Mouse (Mus musculus): Measurements from ENCODE around the gene Pias4. TPM values are rescaled to one million over a fixed set of nuclear protein-coding genes. Genes with fewer than 3 reads are reported as not detected.
"Not testable (repeated sequence)": the region's sequence is repeated elsewhere in the genome, so short reads cannot be mapped to it uniquely, and the experiment has no call there.

The Pias4 gene
- total RNA-seq (2014; rRNA removed): 8.9 and 10.1 TPM in 2 replicates
- polyA plus RNA-seq (2012; rRNA removed): 17.8 and 22.7 TPM in 2 replicates

- WGBS: under 1% methylated on average over 54 of the region's 64 CpGs
- peaks cover 6% of the 10 kb centered on the region for H3K4me1 ChIP-seq (ENCODE audit: control insufficient read depth, insufficient read depth, low read length)
- H3K36me3 ChIP-seq (ENCODE audit: control insufficient read depth, insufficient read depth, low read length): no peaks in the 10 kb centered on the region
- H3K27me3 ChIP-seq (ENCODE audit: control insufficient read depth, insufficient read depth, low read length): no peaks in the 10 kb centered on the region
- H3K9ac ChIP-seq (ENCODE audit: low read depth, low read length): peak within 1 kb of the TSS; percentile 94
- peaks cover 33% of the 10 kb centered on the region for H3K79me2 ChIP-seq (ENCODE audit: control insufficient read depth, insufficient read depth, low read length)
- peak; percentile 90 for DNase-seq (ENCODE audit: extremely low read depth, low read depth, low spot score)
- H3K27ac ChIP-seq (replicated peaks; ENCODE audit: insufficient read depth, low read depth, low read length): peak within 1 kb of the TSS; percentile 32
- H3K4me3 ChIP-seq (ENCODE audit: insufficient read depth, low read depth, low read length): peak within 1 kb of the TSS; percentile 99
- TF ChIP-seq POLR2A (IDR thresholded peaks at IDR 0.05; ENCODE audit: extremely low read depth, insufficient read depth, low read length) (peak; percentile 81), CTCF (IDR thresholded peaks at IDR 0.05; ENCODE audit: low read depth, low read length) (no peak)
Observed at GRCm38 (mm10) chr10:81167200-81168086, at the start of gene Pias4. TSS of gene Pias4 (minus strand) at chr10:81167923.

- not testable (repeated sequence) for H3K79me2 ChIP-seq (ENCODE audit: control insufficient read depth, insufficient read depth, low read length); H3K9ac ChIP-seq (ENCODE audit: low read depth, low read length); H3K4me3 ChIP-seq (ENCODE audit: insufficient read depth, low read depth, low read length); H3K36me3 ChIP-seq (ENCODE audit: control insufficient read depth, insufficient read depth, low read length); H3K27ac ChIP-seq (replicated peaks; ENCODE audit: insufficient read depth, low read depth, low read length); H3K27me3 ChIP-seq (ENCODE audit: control insufficient read depth, insufficient read depth, low read length); H3K4me1 ChIP-seq (ENCODE audit: control insufficient read depth, insufficient read depth, low read length)
- peak; percentile 65; the same call in 1 of the 2 replicates for TF ChIP-seq CTCF (IDR thresholded peaks at IDR 0.05; ENCODE audit: low read depth, low read length)
- DNase-seq (ENCODE audit: extremely low read depth, low read depth, low spot score): peak; percentile 17
- 7% methylated on average over 1 of the region's 1 CpGs for WGBS
Observed at GRCm38 (mm10) chr10:81217267-81217666, 49.5 kb upstream of the Pias4 start.

GRCm38 (mm10) chr10:81216810-81217209 lies 49.1 kb upstream of the Pias4 start:
- DNase-seq (ENCODE audit: extremely low read depth, low read depth, low spot score): no peak
- Histone ChIP-seq H3K36me3 (ENCODE audit: control insufficient read depth, insufficient read depth, low read length) (no peaks in the 10 kb centered on the region), H3K27me3 (ENCODE audit: control insufficient read depth, insufficient read depth, low read length) (no peaks in the 10 kb centered on the region), H3K4me3 (ENCODE audit: insufficient read depth, low read depth, low read length) (no peak overlapping the region), H3K79me2 (ENCODE audit: control insufficient read depth, insufficient read depth, low read length) (no peaks in the 10 kb centered on the region), H3K9ac (ENCODE audit: low read depth, low read length) (no peak overlapping the region), H3K27ac (replicated peaks; ENCODE audit: insufficient read depth, low read depth, low read length) (no peak overlapping the region), H3K4me1 (ENCODE audit: control insufficient read depth, insufficient read depth, low read length) (no peaks in the 10 kb centered on the region)
- TF ChIP-seq POLR2A (IDR thresholded peaks at IDR 0.05; ENCODE audit: extremely low read depth, insufficient read depth, low read length): no peak
- no peak for TF ChIP-seq CTCF (IDR thresholded peaks at IDR 0.05; ENCODE audit: low read depth, low read length)
- WGBS: 84% methylated on average over 6 of the region's 6 CpGs

GRCm38 (mm10) chr10:81216260-81216659 lies 48.5 kb upstream of the Pias4 start:
- WGBS: 86% methylated on average over 6 of the region's 6 CpGs
- no peak overlapping the region for H3K4me3 ChIP-seq (ENCODE audit: insufficient read depth, low read depth, low read length)

GRCm38 (mm10) chr10:81210154-81210553 lies 42.4 kb upstream of the Pias4 start:
- Histone ChIP-seq H3K79me2 (ENCODE audit: control insufficient read depth, insufficient read depth, low read length) (no peaks in the 10 kb centered on the region), H3K4me3 (ENCODE audit: insufficient read depth, low read depth, low read length) (no peak overlapping the region), H3K27me3 (ENCODE audit: control insufficient read depth, insufficient read depth, low read length) (no peaks in the 10 kb centered on the region), H3K4me1 (ENCODE audit: control insufficient read depth, insufficient read depth, low read length) (no peaks in the 10 kb centered on the region), H3K9ac (ENCODE audit: low read depth, low read length) (no peak overlapping the region), H3K36me3 (ENCODE audit: control insufficient read depth, insufficient read depth, low read length) (no peaks in the 10 kb centered on the region), H3K27ac (replicated peaks; ENCODE audit: insufficient read depth, low read depth, low read length) (no peak overlapping the region)
- no peak for DNase-seq (ENCODE audit: extremely low read depth, low read depth, low spot score)
- 95% methylated on average over 5 of the region's 5 CpGs for WGBS
- TF ChIP-seq POLR2A (IDR thresholded peaks at IDR 0.05; ENCODE audit: extremely low read depth, insufficient read depth, low read length) (no peak), CTCF (IDR thresholded peaks at IDR 0.05; ENCODE audit: low read depth, low read length) (peak; percentile 42)

More at GRCm38 (mm10) chr10:81216260-81216659, 48.5 kb upstream of the Pias4 start:
- Histone ChIP-seq H3K79me2 (ENCODE audit: control insufficient read depth, insufficient read depth, low read length) (no peaks in the 10 kb centered on the region), H3K27me3 (ENCODE audit: control insufficient read depth, insufficient read depth, low read length) (no peaks in the 10 kb centered on the region), H3K36me3 (ENCODE audit: control insufficient read depth, insufficient read depth, low read length) (no peaks in the 10 kb centered on the region), H3K9ac (ENCODE audit: low read depth, low read length) (no peak overlapping the region), H3K27ac (replicated peaks; ENCODE audit: insufficient read depth, low read depth, low read length) (no peak overlapping the region), H3K4me1 (ENCODE audit: control insufficient read depth, insufficient read depth, low read length) (no peaks in the 10 kb centered on the region)
- no peak for TF ChIP-seq POLR2A (IDR thresholded peaks at IDR 0.05; ENCODE audit: extremely low read depth, insufficient read depth, low read length)
- no peak for TF ChIP-seq CTCF (IDR thresholded peaks at IDR 0.05; ENCODE audit: low read depth, low read length)
- no peak for DNase-seq (ENCODE audit: extremely low read depth, low read depth, low spot score)

GRCm38 (mm10) chr10:81204137-81204536 lies 36.4 kb upstream of the Pias4 start:
- no peak for TF ChIP-seq POLR2A (IDR thresholded peaks at IDR 0.05; ENCODE audit: extremely low read depth, insufficient read depth, low read length)
- TF ChIP-seq CTCF (IDR thresholded peaks at IDR 0.05; ENCODE audit: low read depth, low read length): no peak

More at GRCm38 (mm10) chr10:81204137-81204536, 36.4 kb upstream of the Pias4 start:
- no peak overlapping the region for H3K9ac ChIP-seq (ENCODE audit: low read depth, low read length)
- no peaks in the 10 kb centered on the region for H3K36me3 ChIP-seq (ENCODE audit: control insufficient read depth, insufficient read depth, low read length)
- no peak overlapping the region for H3K27ac ChIP-seq (replicated peaks; ENCODE audit: insufficient read depth, low read depth, low read length)
- H3K4me1 ChIP-seq (ENCODE audit: control insufficient read depth, insufficient read depth, low read length): no peaks in the 10 kb centered on the region
- H3K27me3 ChIP-seq (ENCODE audit: control insufficient read depth, insufficient read depth, low read length): no peaks in the 10 kb centered on the region
- 73% methylated on average over 4 of the region's 4 CpGs for WGBS
- H3K79me2 ChIP-seq (ENCODE audit: control insufficient read depth, insufficient read depth, low read length): no peaks in the 10 kb centered on the region
- no peak for DNase-seq (ENCODE audit: extremely low read depth, low read depth, low spot score)
- H3K4me3 ChIP-seq (ENCODE audit: insufficient read depth, low read depth, low read length): no peak overlapping the region
